Mouse (Mus musculus): ENCODE measurements around the gene Ddx27. TPM values are rescaled to one million over a fixed set of nuclear protein-coding genes. Genes with fewer than 3 reads are reported as not detected.

Ddx27 gene
- polyA plus RNA-seq, 1 experiment from 2014 or later, result 31.2 TPM

DNA sequence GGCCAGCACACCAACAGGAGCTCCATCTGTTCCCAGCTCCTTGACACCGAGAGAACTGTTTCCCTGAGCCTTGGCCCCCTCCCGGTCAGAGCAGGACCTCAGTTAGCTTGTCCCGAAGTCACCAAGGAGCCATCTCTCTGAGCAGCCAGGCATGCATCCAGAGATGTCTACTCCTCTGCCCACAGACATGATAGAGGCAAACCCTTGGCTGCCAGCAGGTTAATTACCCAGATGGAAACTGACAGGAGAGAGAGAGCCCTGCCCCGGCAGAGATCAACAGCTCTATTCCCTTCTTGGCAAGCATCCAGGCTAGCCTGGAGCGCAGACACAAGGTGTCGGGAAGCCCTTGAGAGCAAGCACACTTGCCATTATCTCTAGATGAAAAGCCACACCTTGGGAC is 55.3 kb downstream of the Ddx27 start:
- no peak overlapping the region for H3K27ac ChIP-seq (replicated peaks; ENCODE audit: low read depth, low read length)
- no peak overlapping the region for H3K4me3 ChIP-seq (ENCODE audit: low read depth, low read length)
- no peak overlapping the region for H3K4me2 ChIP-seq (ENCODE audit: low read depth, low read length)
- H3K9ac ChIP-seq (ENCODE audit: low read depth, low read length), result no peak overlapping the region
- H3K9me3 ChIP-seq (ENCODE audit: control insufficient read depth, low read length), result no peaks in the 10 kb centered on the region
- peaks cover 9% of the 10 kb centered on the region for H3K36me3 ChIP-seq (ENCODE audit: control insufficient read depth, insufficient read depth, low read length)
- no peaks in the 10 kb centered on the region for H3K27me3 ChIP-seq (replicated peaks; ENCODE audit: control insufficient read depth, insufficient read depth, low read length)
- ATAC-seq (ENCODE audit: low read depth) (no peak), DNase-seq (ENCODE audit: low spot score) (peak; percentile 51)
- 55% methylated on average over 6 of the region's 6 CpGs for WGBS
- no peaks in the 10 kb centered on the region for H3K4me1 ChIP-seq (ENCODE audit: control insufficient read depth, insufficient read depth, low read length)

DNA sequence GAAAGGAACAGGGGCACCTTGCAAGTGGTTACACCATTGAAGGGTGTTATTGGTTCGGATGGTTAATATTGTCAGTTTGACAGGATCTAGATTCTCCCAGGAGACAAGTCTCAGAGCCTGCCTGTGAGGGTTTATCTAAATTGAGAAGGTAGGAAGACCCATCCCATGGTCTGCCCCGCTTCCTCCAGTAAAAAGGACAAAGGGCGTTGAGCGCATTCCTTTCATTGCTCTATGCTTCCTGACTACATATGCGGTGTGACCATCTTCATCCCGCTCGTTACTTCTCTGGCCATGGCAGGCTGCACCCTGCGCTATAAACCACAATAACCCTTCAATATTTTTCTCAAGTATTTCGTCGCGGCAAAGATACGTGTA is 56.3 kb downstream of the Ddx27 start:
- Histone ChIP-seq H3K36me3 (ENCODE audit: control insufficient read depth, insufficient read depth, low read length) (peaks cover under 1% of the 10 kb centered on the region; the same call in 1 of the 2 replicates), H3K4me3 (ENCODE audit: low read depth, low read length) (peak overlapping the region; percentile 47), H3K9me3 (ENCODE audit: control insufficient read depth, low read length) (no peaks in the 10 kb centered on the region), H3K9ac (ENCODE audit: low read depth, low read length) (peak overlapping the region; percentile 58), H3K4me2 (ENCODE audit: low read depth, low read length) (peak overlapping the region; percentile 57), H3K4me1 (ENCODE audit: control insufficient read depth, insufficient read depth, low read length) (no peaks in the 10 kb centered on the region), H3K27me3 (replicated peaks; ENCODE audit: control insufficient read depth, insufficient read depth, low read length) (no peaks in the 10 kb centered on the region), H3K27ac (replicated peaks; ENCODE audit: low read depth, low read length) (no peak overlapping the region; the same call in 1 of the 2 replicates)
- no peak for ATAC-seq (ENCODE audit: low read depth)
- 18% methylated on average over 12 of the region's 12 CpGs for WGBS
- DNase-seq (ENCODE audit: low spot score), result no peak

DNA sequence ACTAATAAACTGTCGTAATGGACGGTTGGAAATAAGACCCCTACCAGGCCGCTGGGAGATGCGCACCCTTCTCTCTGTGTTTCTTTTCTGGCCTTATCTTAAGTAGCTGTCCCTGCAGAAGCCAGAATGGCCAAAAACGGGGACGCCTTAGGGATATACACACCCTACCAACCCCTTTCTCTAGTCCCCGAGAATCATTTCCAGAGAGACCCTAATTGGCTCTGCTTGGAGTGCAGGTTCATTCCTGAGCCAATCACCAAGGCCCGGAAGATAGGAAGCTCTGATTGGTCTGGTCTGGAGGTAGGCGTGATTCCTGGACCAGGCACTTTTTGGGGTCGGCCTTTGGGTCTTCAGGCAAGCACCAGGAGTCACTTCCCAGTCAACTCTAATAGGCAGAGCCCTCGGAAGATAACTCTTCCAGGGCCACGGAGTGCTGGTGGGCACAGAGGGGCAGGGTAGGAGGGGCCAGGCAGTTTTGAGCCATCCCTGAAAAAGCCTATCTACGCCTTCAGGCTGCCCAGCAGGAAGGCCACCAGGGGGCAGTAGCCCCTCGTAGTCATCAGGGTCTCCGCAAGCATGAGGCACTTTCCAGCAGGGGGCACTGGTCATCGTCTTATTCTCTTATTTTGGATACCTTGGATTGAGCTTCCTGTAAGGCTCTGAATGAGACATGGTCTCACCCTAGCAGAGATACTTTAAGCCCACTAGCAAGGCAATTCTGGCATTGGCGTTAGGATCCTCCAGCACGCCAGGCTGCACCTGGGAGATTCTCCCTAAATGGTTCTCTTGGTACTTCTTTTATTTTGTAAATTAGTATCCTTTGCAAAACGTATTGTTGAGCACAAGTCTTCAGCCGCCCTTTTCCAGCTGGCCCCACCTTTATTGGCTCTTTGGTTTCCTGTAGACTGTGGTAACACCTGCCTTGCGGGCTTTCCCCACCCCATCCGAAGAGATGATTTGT is 56.9 kb downstream of the Ddx27 start:
- H3K9ac ChIP-seq (ENCODE audit: low read depth, low read length), result peak overlapping the region; percentile 58
- H3K9me3 ChIP-seq (ENCODE audit: control insufficient read depth, low read length), result no peaks in the 10 kb centered on the region
- ATAC-seq (ENCODE audit: low read depth), result peak; percentile 97
- H3K27ac ChIP-seq (replicated peaks; ENCODE audit: low read depth, low read length), result no peak overlapping the region; the same call in 1 of the 2 replicates
- peak; percentile 97 for DNase-seq (ENCODE audit: low spot score)
- H3K4me2 ChIP-seq (ENCODE audit: low read depth, low read length), result peak overlapping the region; percentile 57
- H3K4me1 ChIP-seq (ENCODE audit: control insufficient read depth, insufficient read depth, low read length), result no peaks in the 10 kb centered on the region
- no peaks in the 10 kb centered on the region for H3K36me3 ChIP-seq (ENCODE audit: control insufficient read depth, insufficient read depth, low read length)
- H3K4me3 ChIP-seq (ENCODE audit: low read depth, low read length), result peak overlapping the region; percentile 47
- no peaks in the 10 kb centered on the region for H3K27me3 ChIP-seq (replicated peaks; ENCODE audit: control insufficient read depth, insufficient read depth, low read length)
- 8% methylated on average over 21 of the region's 22 CpGs for WGBS

DNA sequence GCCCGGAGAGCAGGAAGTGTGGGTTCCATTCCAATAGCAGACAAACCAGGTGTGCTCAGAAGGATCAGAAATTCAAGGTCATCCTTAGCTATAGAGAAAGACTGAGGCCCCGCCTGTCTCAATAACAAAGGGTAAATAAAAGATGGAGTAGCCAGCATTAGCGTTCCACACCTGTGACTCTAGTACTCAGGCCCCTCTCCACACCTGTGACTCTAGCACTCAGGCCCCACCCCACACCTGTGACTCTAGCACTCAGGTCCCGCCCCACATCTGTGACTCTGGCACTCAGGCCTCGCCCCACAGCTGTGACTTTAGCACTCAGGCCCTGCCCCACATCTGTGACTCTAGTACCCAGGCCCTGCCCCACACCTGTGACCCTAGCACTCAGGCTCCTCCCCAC is 59.6 kb downstream of the Ddx27 start:
- no peaks in the 10 kb centered on the region for H3K9me3 ChIP-seq (ENCODE audit: control insufficient read depth, low read length)
- H3K36me3 ChIP-seq (ENCODE audit: control insufficient read depth, insufficient read depth, low read length), result no peaks in the 10 kb centered on the region
- no peak overlapping the region for H3K4me2 ChIP-seq (ENCODE audit: low read depth, low read length)
- H3K4me3 ChIP-seq (ENCODE audit: low read depth, low read length), result no peak overlapping the region
- no peaks in the 10 kb centered on the region for H3K27me3 ChIP-seq (replicated peaks; ENCODE audit: control insufficient read depth, insufficient read depth, low read length)
- WGBS, result 83% methylated on average over 5 of the region's 5 CpGs
- ATAC-seq (ENCODE audit: low read depth), result no peak
- no peak for DNase-seq (ENCODE audit: low spot score)
- H3K9ac ChIP-seq (ENCODE audit: low read depth, low read length), result no peak overlapping the region
- peaks cover 12% of the 10 kb centered on the region; the same call in 1 of the 2 replicates for H3K4me1 ChIP-seq (ENCODE audit: control insufficient read depth, insufficient read depth, low read length)
- no peak overlapping the region for H3K27ac ChIP-seq (replicated peaks; ENCODE audit: low read depth, low read length)

DNA sequence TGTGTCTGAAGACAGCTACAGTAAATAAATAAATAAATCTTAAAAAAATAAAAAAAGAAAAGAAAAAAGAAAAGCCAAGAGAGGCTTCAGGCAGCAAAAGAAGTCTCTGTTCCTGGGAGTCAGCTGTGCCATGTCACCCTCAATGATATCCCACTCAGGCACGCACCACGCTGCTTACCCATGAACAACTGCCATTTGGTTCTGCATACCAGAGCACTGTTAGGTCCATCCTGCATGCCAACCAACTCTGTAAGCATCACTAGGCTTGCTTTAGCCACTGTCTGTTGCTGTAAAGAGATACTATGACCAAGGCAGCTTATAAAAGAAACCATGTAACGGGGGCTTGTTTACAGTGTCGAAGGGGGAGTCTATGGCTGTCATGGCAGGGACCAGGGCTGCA is 61.4 kb downstream of the Ddx27 start:
- whole genome bisulfite sequencing, result 88% methylated on average over 4 of the region's 4 CpGs
- no peak overlapping the region for H3K4me2 ChIP-seq (ENCODE audit: low read depth, low read length)
- no peak overlapping the region for H3K4me3 ChIP-seq (ENCODE audit: low read depth, low read length)
- H3K27ac ChIP-seq (replicated peaks; ENCODE audit: low read depth, low read length), result no peak overlapping the region
- H3K27me3 ChIP-seq (replicated peaks; ENCODE audit: control insufficient read depth, insufficient read depth, low read length), result no peaks in the 10 kb centered on the region
- H3K9me3 ChIP-seq (ENCODE audit: control insufficient read depth, low read length), result no peaks in the 10 kb centered on the region
- H3K36me3 ChIP-seq (ENCODE audit: control insufficient read depth, insufficient read depth, low read length), result no peaks in the 10 kb centered on the region
- ATAC-seq (ENCODE audit: low read depth) (no peak), DNase-seq (ENCODE audit: low spot score) (no peak)
- no peak overlapping the region for H3K9ac ChIP-seq (ENCODE audit: low read depth, low read length)
- H3K4me1 ChIP-seq (ENCODE audit: control insufficient read depth, insufficient read depth, low read length), result peaks cover 16% of the 10 kb centered on the region; the same call in 1 of the 2 replicates

DNA sequence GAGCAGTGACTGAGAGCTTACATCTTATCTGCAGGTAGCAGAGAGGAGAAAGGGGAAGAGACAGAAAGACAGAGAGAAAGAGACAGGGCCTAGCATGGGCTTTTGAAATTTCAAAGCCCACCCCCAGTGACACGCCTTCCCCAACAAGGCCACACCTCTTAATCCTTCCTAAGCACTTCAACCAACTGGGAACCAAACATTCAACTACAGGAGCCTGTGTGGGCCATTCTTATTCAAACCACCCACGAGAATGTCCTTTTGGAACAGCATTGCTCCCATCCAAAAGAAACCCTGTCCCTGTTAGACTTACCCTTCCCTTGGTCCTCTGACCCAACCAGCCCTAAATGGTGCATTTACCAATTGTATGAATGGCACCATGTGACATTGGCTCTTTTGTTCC is 61.8 kb downstream of the Ddx27 start:
- Histone ChIP-seq H3K9ac (ENCODE audit: low read depth, low read length) (no peak overlapping the region), H3K36me3 (ENCODE audit: control insufficient read depth, insufficient read depth, low read length) (no peaks in the 10 kb centered on the region), H3K4me3 (ENCODE audit: low read depth, low read length) (no peak overlapping the region), H3K9me3 (ENCODE audit: control insufficient read depth, low read length) (no peaks in the 10 kb centered on the region), H3K27ac (replicated peaks; ENCODE audit: low read depth, low read length) (no peak overlapping the region), H3K4me2 (ENCODE audit: low read depth, low read length) (no peak overlapping the region), H3K27me3 (replicated peaks; ENCODE audit: control insufficient read depth, insufficient read depth, low read length) (no peaks in the 10 kb centered on the region), H3K4me1 (ENCODE audit: control insufficient read depth, insufficient read depth, low read length) (peaks cover 16% of the 10 kb centered on the region; the same call in 1 of the 2 replicates)
- no peak for DNase-seq (ENCODE audit: low spot score)
- 84% methylated on average over 2 of the region's 2 CpGs for WGBS
- ATAC-seq (ENCODE audit: low read depth), result no peak

DNA sequence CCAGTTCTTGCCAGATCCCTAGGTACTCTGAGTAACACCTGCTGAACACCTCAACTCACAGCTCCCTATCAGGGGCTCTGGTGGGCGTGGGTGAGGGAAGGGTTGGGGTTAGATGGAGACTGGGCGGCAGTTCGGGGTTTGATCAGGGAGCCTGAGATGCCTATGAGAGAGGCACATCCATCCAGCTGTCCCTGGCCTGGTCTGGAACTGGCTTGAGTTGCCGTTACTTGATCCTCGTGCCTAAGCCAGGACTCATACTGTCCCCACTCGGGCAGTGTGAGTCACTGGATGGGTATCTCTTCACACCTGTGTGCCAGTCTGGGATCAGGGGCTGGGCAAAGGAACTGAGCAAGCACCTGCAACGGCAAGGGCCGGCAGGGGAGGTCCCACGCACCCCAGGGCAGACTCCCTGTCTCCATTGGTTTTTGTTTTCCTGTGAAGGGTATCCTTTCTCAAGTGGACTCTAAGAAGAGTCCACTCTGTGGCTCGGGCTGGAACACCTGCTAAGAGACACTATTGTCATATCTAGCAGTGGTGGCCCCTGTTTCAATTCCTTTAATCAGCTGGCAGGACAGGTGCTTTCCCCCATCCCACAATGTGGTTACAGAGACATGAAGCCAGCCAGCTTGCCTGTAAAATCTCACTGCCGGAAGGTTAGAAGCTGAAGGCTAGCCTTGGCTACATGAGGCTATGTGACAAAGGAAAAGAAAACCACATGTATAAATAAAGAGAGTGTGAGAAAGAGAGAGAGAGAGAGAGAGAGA is 62.4 kb downstream of the Ddx27 start:
- DNase-seq (ENCODE audit: low spot score), result no peak
- WGBS, result 80% methylated on average over 11 of the region's 11 CpGs

DNA sequence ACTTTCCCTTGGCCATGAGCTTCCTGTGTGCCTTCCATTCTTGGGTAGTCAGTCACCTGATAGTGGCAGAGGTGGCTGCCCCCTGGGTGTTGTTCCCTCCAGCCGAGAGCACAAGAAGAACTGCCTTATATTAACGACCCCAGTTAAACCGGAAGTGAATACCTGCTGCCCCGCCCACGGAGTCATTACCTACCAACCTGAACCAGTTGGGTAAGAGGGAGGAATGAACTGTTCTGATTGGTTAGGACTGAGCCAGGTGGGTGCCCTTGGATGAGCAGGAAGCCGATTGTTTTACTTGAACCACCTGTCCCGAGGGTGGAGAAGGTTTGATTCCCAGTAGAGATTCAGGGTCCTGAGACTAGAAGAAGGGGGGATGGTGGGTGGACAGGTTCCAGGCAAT is 63.5 kb downstream of the Ddx27 start:
- peak overlapping the region; percentile 48 for H3K27ac ChIP-seq (replicated peaks; ENCODE audit: low read depth, low read length)
- peak overlapping the region; percentile 1; the same call in 1 of the 2 replicates for H3K4me2 ChIP-seq (ENCODE audit: low read depth, low read length)
- WGBS, result 31% methylated on average over 7 of the region's 7 CpGs

More for the DNA sequence above, 62.4 kb downstream of the Ddx27 start:
- Histone ChIP-seq H3K9ac (ENCODE audit: low read depth, low read length) (no peak overlapping the region), H3K4me1 (ENCODE audit: control insufficient read depth, insufficient read depth, low read length) (peaks cover 16% of the 10 kb centered on the region; the same call in 1 of the 2 replicates), H3K4me3 (ENCODE audit: low read depth, low read length) (no peak overlapping the region), H3K27me3 (replicated peaks; ENCODE audit: control insufficient read depth, insufficient read depth, low read length) (no peaks in the 10 kb centered on the region), H3K27ac (replicated peaks; ENCODE audit: low read depth, low read length) (no peak overlapping the region), H3K36me3 (ENCODE audit: control insufficient read depth, insufficient read depth, low read length) (no peaks in the 10 kb centered on the region), H3K4me2 (ENCODE audit: low read depth, low read length) (no peak overlapping the region), H3K9me3 (ENCODE audit: control insufficient read depth, low read length) (no peaks in the 10 kb centered on the region)
- ATAC-seq (ENCODE audit: low read depth), result no peak

More for the DNA sequence above, 63.5 kb downstream of the Ddx27 start:
- peak; percentile 19; the same call in 1 of the 2 replicates for ATAC-seq (ENCODE audit: low read depth)
- H3K9ac ChIP-seq (ENCODE audit: low read depth, low read length), result no peak overlapping the region
- DNase-seq (ENCODE audit: low spot score), result no peak
- no peaks in the 10 kb centered on the region for H3K27me3 ChIP-seq (replicated peaks; ENCODE audit: control insufficient read depth, insufficient read depth, low read length)
- H3K4me3 ChIP-seq (ENCODE audit: low read depth, low read length), result no peak overlapping the region
- H3K9me3 ChIP-seq (ENCODE audit: control insufficient read depth, low read length), result no peaks in the 10 kb centered on the region
- H3K4me1 ChIP-seq (ENCODE audit: control insufficient read depth, insufficient read depth, low read length), result peaks cover 16% of the 10 kb centered on the region; the same call in 1 of the 2 replicates
- no peaks in the 10 kb centered on the region for H3K36me3 ChIP-seq (ENCODE audit: control insufficient read depth, insufficient read depth, low read length)
